Mouse (Mus musculus) macrophage (primary cell): ENCODE measurements around the gene Pax3. TPM values are rescaled to one million over a fixed set of nuclear protein-coding genes. Genes with fewer than 3 reads are reported as not detected.

Source experiments
- H3K27ac ChIP-seq: fragments of 350-480 bp; formaldehyde crosslinking; 2 replicates; pipeline ENCODE4 v1.9.0; 2021
- H3K36me3 ChIP-seq: fragments of 350-480 bp; formaldehyde crosslinking; 2 replicates; pipeline ENCODE4 v1.9.0; 2021; ENCODE audit errors: inconsistent target
- H3K4me3 ChIP-seq: fragments of 350-480 bp; formaldehyde crosslinking; 2 replicates; pipeline ENCODE4 v1.9.0; 2021; ENCODE audit errors: inconsistent target
- H3K79me2 ChIP-seq: fragments of 350-480 bp; formaldehyde crosslinking; 2 replicates; pipeline ENCODE4 v1.9.0; 2021; ENCODE audit errors: inconsistent target
- WGBS: methylation state at CpG from one replicate; pipeline ENCODE4 v1.1.7; 2026; ENCODE audit warnings: inconsistent platforms; ENCODE audit not compliant: missing documents; 5-methylcytosine and 5-hydroxymethylcytosine counted together
- polyA plus RNA-seq: library from polyadenylated mRNA; stranded (reverse); fragments of 250-400 nt; gene quantifications from 3 replicates; pipeline ENCODE4 v1.2.4, GENCODE M21; 2018; ENCODE audit warnings: inconsistent platforms

The Pax3 gene
- polyA plus RNA-seq, 1 experiment from 2014 or later = not detected

- WGBS = 84% methylated on average over 9 of the region's 9 CpGs
- no peaks in the 10 kb centered on the region for H3K79me2 ChIP-seq
- no peak overlapping the region for H3K27ac ChIP-seq
- no peaks in the 10 kb centered on the region for H3K36me3 ChIP-seq
- no peak overlapping the region for H3K4me3 ChIP-seq
These were observed 26.2 kb downstream of the Pax3 start for GRCm38 (mm10) chr1:78170771-78171170.

GRCm38 (mm10) chr1:78168796-78169195, 28.1 kb downstream of the Pax3 start:
- H3K27ac ChIP-seq = no peak overlapping the region
- no peaks in the 10 kb centered on the region for H3K36me3 ChIP-seq
- no peaks in the 10 kb centered on the region for H3K79me2 ChIP-seq
- H3K4me3 ChIP-seq = no peak overlapping the region
- 77% methylated on average over 3 of the region's 3 CpGs for WGBS

- Histone ChIP-seq H3K36me3 (no peaks in the 10 kb centered on the region), H3K4me3 (no peak overlapping the region), H3K27ac (no peak overlapping the region), H3K79me2 (no peaks in the 10 kb centered on the region)
- WGBS = 71% methylated on average over 18 of the region's 18 CpGs
These were observed 29.2 kb downstream of the Pax3 start for GRCm38 (mm10) chr1:78167577-78168286.

GRCm38 (mm10) chr1:78161745-78162144, 35.2 kb downstream of the Pax3 start:
- H3K36me3 ChIP-seq = no peaks in the 10 kb centered on the region

GRCm38 (mm10) chr1:78157930-78158329, 39.0 kb downstream of the Pax3 start:
- no peak overlapping the region for H3K4me3 ChIP-seq
- H3K27ac ChIP-seq = no peak overlapping the region
- no peaks in the 10 kb centered on the region for H3K79me2 ChIP-seq
- WGBS = 62% methylated on average over 6 of the region's 6 CpGs
- H3K36me3 ChIP-seq = no peaks in the 10 kb centered on the region

More at GRCm38 (mm10) chr1:78161745-78162144, 35.2 kb downstream of the Pax3 start:
- Histone ChIP-seq H3K4me3 (no peak overlapping the region), H3K27ac (no peak overlapping the region), H3K79me2 (no peaks in the 10 kb centered on the region)
- WGBS = 87% methylated on average over 5 of the region's 5 CpGs

GRCm38 (mm10) chr1:78155796-78156195, 41.1 kb downstream of the Pax3 start:
- WGBS = 92% methylated on average over 4 of the region's 4 CpGs
- Histone ChIP-seq H3K36me3 (no peaks in the 10 kb centered on the region), H3K4me3 (no peak overlapping the region), H3K79me2 (no peaks in the 10 kb centered on the region), H3K27ac (no peak overlapping the region)

- no peak overlapping the region for H3K4me3 ChIP-seq
- no peaks in the 10 kb centered on the region for H3K79me2 ChIP-seq
- no peak overlapping the region for H3K27ac ChIP-seq
- H3K36me3 ChIP-seq = no peaks in the 10 kb centered on the region
- 13% methylated on average over 2 of the region's 2 CpGs for WGBS
These were observed 48.8 kb downstream of the Pax3 start for GRCm38 (mm10) chr1:78148011-78148623.

- 71% methylated on average over 6 of the region's 6 CpGs for WGBS
- Histone ChIP-seq H3K79me2 (no peaks in the 10 kb centered on the region), H3K4me3 (no peak overlapping the region), H3K36me3 (no peaks in the 10 kb centered on the region), H3K27ac (no peak overlapping the region)
These were observed 53.5 kb downstream of the Pax3 start for GRCm38 (mm10) chr1:78143403-78143802.

- 84% methylated on average over 6 of the region's 6 CpGs for WGBS
- H3K36me3 ChIP-seq = no peaks in the 10 kb centered on the region
- no peaks in the 10 kb centered on the region for H3K79me2 ChIP-seq
- no peak overlapping the region for H3K4me3 ChIP-seq
- no peak overlapping the region for H3K27ac ChIP-seq
These were observed 54.0 kb downstream of the Pax3 start for GRCm38 (mm10) chr1:78142912-78143311.

- Histone ChIP-seq H3K79me2 (no peaks in the 10 kb centered on the region), H3K27ac (no peak overlapping the region), H3K4me3 (no peak overlapping the region), H3K36me3 (no peaks in the 10 kb centered on the region)
- WGBS = 28% methylated on average over 9 of the region's 9 CpGs
These were observed 55.0 kb downstream of the Pax3 start for GRCm38 (mm10) chr1:78141741-78142501.

GRCm38 (mm10) chr1:78141314-78141713, 55.6 kb downstream of the Pax3 start:
- WGBS = 29% methylated on average over 7 of the region's 7 CpGs
- no peak overlapping the region for H3K4me3 ChIP-seq
- H3K36me3 ChIP-seq = no peaks in the 10 kb centered on the region
- H3K79me2 ChIP-seq = no peaks in the 10 kb centered on the region
- no peak overlapping the region for H3K27ac ChIP-seq

GRCm38 (mm10) chr1:78140505-78141303, 56.2 kb downstream of the Pax3 start:
- H3K4me3 ChIP-seq = no peak overlapping the region
- no peaks in the 10 kb centered on the region for H3K36me3 ChIP-seq
- no peak overlapping the region for H3K27ac ChIP-seq
- no peaks in the 10 kb centered on the region for H3K79me2 ChIP-seq
- WGBS = 9% methylated on average over 14 of the region's 14 CpGs

- Histone ChIP-seq H3K27ac (no peak overlapping the region), H3K79me2 (no peaks in the 10 kb centered on the region), H3K4me3 (no peak overlapping the region), H3K36me3 (no peaks in the 10 kb centered on the region)
- 8% methylated on average over 11 of the region's 11 CpGs for WGBS
These were observed 57.6 kb downstream of the Pax3 start for GRCm38 (mm10) chr1:78139287-78139686.

- WGBS = 76% methylated on average over 5 of the region's 5 CpGs
- H3K36me3 ChIP-seq = no peaks in the 10 kb centered on the region
- H3K79me2 ChIP-seq = no peaks in the 10 kb centered on the region
- no peak overlapping the region for H3K4me3 ChIP-seq
- H3K27ac ChIP-seq = no peak overlapping the region
These were observed 67.7 kb downstream of the Pax3 start for GRCm38 (mm10) chr1:78129267-78129666.
